Mouse (Mus musculus) T-helper 2 cell (primary cell): ENCODE results near the gene Reep3.

ENCODE experiments used
- in situ Hi-C: fragments of 300-600 bp; cut with MboI, MseI; formaldehyde crosslinking; loops from one replicate; pipeline ENCODE4 v1.15.1; 2025; ENCODE audit warnings: high pct_unique_total_duplicates

Gene Reep3

DNA sequence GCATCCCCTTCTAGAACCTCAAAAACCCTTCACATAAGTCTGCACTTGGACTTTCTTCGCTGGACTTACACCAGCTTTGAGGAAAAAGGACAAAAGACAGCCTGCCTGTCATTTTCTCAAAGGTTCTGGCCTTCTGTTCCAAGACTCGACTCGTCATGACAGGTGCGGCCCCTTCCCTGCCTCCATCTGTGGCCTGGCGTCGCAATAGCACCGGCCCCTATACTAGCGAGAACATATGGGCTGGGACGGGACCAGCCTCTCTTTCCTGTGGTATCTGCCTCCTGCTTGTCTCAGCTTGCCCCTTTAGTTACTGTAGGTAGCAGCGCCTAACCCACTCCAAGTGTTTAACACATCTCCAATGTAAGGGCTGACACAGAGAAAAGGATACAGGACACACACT is 11.6 kb downstream of the Reep3 start:
- in situ Hi-C loops, result no loop called here

GRCm38 (mm10) chr10:67083446-67084166 is 13.1 kb downstream of the Reep3 start:
- in situ Hi-C loops, result no loop called here

DNA sequence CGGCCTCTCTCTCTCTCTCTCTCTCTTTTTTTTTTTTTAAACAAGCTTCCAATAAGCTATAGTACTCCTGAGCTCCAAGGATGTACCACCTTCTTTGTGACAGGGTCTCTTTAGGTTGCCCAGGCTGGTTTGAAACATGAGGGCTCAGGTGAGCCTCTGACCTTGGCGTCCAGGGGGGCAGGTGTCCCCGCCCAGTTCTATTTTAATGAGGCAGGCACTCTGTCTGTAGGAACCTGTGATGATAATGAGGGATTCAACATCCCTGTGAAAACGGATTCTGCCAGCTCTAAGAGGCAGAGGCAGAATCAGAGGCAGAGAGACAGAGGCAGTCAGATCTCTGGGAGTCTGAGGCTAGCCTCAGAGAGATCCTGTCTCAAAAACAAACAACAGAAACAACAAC is 14.2 kb downstream of the Reep3 start:
- in situ Hi-C loops, result no loop called here

- in situ Hi-C loops, result no loop called here
These were observed 15.3 kb downstream of the Reep3 start for GRCm38 (mm10) chr10:67081206-67082007.

DNA sequence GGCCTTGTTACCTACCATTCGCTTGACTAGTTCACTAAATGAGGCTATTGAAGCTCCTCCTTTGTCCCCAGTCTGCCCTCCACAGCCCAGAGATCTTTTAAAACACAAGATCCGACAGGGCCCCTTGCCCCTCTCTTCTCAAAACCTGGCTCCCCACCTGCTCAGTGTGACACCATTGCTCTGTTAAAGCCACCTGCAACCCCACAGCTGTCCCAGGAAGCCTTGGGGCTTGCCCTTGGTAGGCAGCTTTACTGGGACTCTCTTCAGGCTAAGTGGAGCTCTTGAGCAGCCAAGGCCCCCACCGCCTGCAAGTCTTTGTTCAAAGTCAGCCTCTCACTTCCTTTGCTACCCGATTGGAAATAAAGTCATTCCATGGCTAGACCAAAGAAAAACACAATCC is 17.7 kb downstream of the Reep3 start:
- in situ Hi-C loops, result no loop called here

DNA sequence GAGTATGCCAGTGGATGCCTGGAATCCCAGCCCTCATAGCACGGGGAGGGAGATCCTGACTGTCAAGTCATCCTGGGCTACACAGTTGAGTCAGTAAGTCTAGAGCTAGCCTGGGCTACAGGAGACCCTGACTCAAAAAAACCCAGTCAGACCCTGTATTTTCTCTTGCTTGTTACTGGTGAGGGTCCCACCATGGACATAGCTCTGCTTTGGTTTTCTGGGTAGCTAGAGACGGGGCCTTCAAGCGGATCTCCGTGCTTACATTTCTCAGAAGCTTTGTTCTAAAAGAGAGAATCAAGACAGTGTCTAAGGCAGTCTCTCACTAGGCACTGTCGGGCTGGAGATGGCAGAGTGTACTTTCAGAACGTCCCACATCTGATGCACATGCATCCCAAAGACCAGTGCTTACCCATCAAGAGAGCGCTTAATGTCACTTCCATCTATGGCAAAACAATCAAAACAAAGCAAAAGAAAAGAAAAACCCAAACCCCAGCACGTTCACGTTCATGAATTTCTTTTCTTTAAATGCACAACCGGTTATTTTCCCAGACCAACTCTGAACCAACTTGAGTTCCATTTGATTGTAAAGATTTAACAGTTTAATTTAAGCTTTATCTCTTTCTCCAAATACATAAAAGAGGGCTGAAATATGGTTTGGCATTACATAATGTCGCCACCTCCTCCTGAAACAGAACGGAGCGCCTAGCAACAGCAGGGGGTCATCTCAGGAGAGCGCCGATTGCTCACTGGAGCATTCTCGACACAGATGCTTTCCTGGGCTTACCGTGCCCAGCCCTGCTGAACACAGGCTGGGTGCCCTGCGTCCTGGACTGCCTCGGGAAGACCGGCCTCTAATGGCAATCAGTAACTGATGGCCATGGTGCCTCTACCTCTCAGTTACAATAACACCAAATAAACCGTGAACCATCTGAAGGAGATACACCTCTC is 20.5 kb downstream of the Reep3 start:
- in situ Hi-C loops, result no loop called here

DNA sequence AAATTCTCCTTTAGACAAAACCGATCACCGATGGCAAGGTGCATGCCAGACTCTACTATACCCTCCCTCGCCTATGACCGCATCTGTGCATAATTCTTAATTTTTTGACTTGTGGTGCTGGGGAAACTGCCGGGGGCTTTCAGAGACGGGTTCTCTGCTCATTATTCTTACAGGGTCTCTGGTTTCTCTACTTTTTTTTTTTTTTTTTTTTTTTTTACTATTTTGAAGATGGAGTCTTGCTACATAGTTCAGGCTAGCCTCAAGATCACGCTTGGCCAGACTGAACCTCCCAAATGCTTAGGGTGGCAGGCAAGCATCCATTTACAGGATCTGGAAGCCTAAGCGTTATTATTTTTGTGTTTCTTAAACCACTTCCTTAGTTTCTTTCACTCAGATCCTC is 23.2 kb downstream of the Reep3 start:
- in situ Hi-C loops, result no loop called here

DNA sequence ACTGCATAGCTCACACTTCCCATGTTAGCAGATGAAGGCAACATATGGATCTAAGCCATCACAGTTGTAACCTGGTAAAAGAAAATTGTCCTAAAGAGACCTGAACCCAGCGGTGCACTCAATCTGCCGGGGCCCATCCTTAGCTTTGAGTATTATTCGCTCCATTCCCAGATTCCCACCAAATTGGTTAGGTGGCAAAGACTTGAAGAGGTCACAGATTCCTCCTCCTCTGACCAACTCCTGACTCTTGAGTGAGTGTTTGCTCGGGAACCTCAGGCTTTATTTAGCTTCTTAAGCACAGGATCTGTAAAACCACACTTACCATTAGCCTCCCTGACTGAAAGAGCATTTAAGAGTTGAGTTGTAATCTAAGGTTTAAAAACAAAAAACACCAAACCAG is 24.1 kb downstream of the Reep3 start:
- in situ Hi-C loops, result no loop called here

- in situ Hi-C loops, result no loop called here
These were observed 24.9 kb downstream of the Reep3 start for GRCm38 (mm10) chr10:67071884-67072283.

DNA sequence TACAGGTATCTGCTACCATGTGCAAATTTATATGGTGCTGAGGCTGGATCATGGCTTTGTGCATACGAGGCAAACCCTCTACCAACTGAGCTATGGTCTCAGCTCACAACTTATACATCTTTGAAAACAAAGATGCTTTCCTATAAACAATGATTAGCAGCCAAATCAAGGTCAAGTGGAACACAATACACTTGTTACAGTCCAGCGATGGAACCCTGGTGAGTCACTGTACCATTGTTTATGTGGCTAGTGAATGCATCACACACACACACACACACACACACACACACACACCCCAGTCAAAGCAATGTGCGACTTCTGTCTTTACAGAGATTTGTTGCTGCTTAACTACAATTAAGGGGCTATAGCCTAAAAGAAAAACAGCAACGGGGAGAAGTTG is 25.4 kb downstream of the Reep3 start:
- in situ Hi-C loops, result no loop called here

DNA sequence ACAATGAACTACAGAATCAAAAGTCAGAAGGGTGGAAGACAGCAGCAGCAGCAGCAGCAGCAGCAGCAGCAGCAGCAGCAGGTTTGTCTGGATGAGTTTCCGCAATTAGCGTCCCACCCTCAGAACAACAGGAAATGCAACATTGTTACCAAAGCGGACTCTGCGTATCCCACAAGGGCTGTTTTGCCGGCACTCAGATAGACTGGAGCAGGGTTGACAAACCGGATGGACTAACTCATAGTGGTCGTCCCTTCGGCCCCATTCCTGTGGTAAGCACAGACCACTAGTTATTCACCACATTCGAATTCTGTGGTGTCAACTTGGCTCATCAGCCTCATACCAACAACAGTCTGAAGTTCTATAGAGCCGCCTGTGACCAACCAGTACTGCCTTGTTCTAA is 27.7 kb downstream of the Reep3 start:
- in situ Hi-C loops, result no loop called here

- in situ Hi-C loops, result no loop called here
These were observed 30.3 kb downstream of the Reep3 start for GRCm38 (mm10) chr10:67066421-67066820.

DNA sequence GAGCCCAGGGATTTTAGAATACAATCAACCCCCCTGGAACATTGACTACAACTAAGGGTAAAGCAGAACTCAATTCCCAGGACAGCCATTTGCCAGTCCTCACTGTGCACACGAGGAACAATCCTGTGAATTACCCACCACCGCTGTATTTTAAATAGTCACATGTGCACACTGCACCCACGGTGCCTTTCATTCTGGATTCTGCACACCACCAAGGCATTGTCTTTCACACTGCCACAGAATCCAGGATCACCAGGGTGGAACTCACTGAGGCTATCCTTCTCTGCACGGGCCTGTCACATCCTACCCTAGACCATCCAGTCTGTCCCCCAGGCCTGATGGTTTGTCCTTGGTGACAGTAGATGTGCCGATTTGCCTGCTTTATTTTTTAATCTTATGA is 30.8 kb downstream of the Reep3 start:
- in situ Hi-C loops, result no loop called here

GRCm38 (mm10) chr10:67065277-67065887 is 31.4 kb downstream of the Reep3 start:
- in situ Hi-C loops, result no loop called here

- in situ Hi-C loops, result no loop called here
These were observed 34.9 kb downstream of the Reep3 start for GRCm38 (mm10) chr10:67061823-67062222.

GRCm38 (mm10) chr10:67061367-67061801 is 35.4 kb downstream of the Reep3 start:
- in situ Hi-C loops, result no loop called here

DNA sequence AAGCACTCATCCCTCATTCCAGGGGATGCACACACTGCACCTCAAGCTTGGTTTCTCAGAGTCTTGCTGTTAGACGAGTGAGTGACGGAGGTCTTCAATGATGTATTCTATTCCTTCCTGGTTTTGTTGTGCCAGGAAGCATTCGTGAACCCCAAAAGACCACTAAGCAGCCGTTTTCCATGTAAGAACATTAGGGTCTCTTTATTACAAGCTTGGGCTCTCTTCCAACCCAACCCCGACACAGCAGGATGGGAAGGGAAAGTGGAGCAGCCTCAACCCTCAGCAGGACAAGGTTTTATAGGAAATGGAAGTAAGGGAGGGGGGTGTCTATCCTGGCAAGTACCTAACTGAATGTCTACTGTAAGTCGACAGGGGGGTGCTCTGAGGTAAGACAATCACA is 38.0 kb downstream of the Reep3 start:
- in situ Hi-C loops, result no loop called here

GRCm38 (mm10) chr10:67058297-67058696 is 38.4 kb downstream of the Reep3 start:
- in situ Hi-C loops, result no loop called here

DNA sequence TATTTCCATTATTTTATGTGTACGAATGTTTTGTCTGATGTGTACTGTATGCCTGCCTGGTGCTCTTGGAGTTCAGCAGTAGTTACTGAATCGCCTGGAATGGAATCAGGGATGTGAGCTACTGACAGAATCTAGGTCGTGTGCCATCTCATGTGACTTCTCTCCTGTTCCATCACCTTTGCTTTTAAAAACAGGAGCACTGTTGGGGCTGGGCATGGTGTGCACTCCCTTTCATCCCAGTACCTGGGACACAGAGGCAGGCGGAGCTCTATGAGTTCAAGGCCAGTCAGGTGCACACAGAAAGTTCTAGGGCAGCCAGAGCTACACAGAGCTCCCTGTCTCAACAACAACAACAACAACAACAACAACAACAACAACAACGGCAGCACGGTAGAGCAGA is 39.0 kb downstream of the Reep3 start:
- in situ Hi-C loops, result no loop called here

DNA sequence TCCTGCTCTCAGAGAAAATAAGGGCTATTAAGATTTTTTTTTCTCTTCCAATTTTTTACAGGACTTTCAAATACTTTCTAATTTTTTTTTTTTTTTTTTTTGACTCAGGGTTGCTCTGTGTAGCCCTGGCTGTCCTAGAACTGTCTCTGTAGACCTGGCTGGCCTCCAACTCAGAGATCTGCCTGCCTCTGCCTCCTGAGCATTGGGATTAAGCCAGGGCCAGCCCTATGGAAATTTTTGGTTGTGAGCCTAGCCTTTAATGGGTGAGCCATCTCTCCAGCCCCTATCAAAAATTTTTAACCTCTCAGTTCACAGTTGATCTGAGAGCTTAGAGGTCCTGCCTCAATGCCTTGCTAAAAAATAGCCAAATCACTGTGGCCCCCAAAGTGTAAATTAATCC is 39.5 kb downstream of the Reep3 start:
- in situ Hi-C loops, result no loop called here
